Mouse (Mus musculus): Measurements from ENCODE around the gene Proser3. TPM values are rescaled to one million over a fixed set of nuclear protein-coding genes. Genes with fewer than 3 reads are reported as not detected.

Proser3 gene
- 9.3 and 12.7 TPM in 2 replicates for polyA plus RNA-seq (2016; fragmentation: Nextera tagmentation; extraction: Ambion mirVana)

DNA sequence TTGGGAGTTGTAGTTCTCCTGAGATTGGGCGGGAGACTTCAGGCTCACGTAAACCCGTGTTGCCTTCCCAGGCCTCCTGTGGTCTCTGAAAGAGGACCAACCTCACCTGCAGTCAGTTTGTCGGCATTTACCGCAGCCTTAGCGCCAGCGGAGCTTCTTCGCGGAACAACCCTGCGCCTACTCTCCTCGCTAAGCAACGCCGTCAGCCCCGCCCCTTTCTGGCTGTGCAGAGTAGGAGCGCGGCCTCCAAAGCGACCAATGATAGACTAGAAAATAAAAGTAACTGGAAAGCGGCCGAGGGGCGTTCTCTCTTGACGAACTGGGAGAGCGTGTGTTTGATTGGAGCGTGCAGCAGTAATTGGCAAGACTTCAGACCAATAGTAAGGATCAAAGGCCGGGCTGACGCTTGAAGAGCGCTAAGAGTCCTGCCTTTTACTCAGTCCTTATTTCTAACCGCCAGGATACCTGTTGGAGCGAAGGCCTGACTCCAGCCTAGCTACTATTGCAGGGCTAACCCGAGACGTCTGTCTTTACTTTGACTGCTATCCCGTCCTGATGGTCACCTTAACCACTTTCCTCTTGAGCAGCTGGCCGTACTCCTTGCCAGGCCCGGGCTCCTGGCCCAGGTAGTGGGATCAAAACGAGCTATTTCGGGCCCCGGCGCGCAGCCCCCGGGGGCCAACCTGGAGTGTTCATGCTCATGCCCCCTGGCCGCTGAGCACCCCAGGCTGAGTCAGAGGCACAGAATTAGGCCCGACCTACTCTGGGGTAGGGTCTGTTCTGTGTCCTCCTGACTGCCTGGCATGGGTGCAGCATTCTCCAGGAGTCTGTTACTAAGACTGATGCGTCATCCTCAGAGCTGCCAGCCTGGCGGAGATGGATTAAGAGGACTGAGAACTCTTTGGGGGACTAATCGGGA is at the start of gene Proser3, which contains the start of gene Hspb6:
Proser3 (minus strand) TSS at position 198 of the 919 bp plus-strand sequence.
Hspb6 (plus strand) TSS at position 77 of the 919 bp plus-strand sequence.
- H3K9ac ChIP-seq, result peak within 1 kb of the TSS; percentile 81
- no peaks in the 10 kb centered on the region for H3K9me3 ChIP-seq (replicated peaks)
- peak within 1 kb of the TSS; percentile 95 for H3K27ac ChIP-seq (ENCODE audit: poor library complexity, severe bottlenecking)
- ATAC-seq (ENCODE audit: insufficient number of reproducible peaks, low FRiP score), result peak; percentile 95
- H3K27me3 ChIP-seq (replicated peaks), result no peaks in the 10 kb centered on the region
- H3K4me2 ChIP-seq, result peak within 1 kb of the TSS; percentile 82
- peaks cover 50% of the 10 kb centered on the region for H3K36me3 ChIP-seq
- WGBS, result under 1% methylated on average over 44 of the region's 44 CpGs
- H3K4me3 ChIP-seq, result peak within 1 kb of the TSS; percentile 66
- H3K4me1 ChIP-seq (replicated peaks), result peaks cover 12% of the 10 kb centered on the region

DNA sequence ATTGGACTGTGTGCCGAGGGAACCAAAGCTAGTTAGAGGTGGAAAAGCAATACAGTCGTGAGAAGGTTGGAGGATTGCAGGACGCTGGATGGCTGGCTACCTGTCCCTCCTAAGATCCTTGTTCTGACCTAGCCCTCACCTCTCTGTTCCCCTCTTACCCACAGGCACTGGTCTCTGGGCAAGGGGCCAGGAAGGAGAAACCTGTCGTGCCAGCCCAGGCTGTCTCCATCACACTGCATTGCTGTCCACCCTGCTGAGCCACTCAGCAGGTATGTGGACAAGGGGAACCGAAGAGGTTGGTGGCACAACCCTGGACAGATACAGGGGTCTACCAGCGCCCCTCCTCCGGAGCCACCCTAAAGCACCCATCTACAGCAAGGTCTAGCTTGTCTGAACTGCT is 48.6 kb upstream of the Proser3 start:
- peak; percentile 24; the same call in 1 of the 2 replicates for ATAC-seq (ENCODE audit: insufficient number of reproducible peaks, low FRiP score)
- Histone ChIP-seq H3K4me1 (replicated peaks) (peaks cover 14% of the 10 kb centered on the region), H3K9me3 (replicated peaks) (no peaks in the 10 kb centered on the region), H3K27me3 (replicated peaks) (no peaks in the 10 kb centered on the region), H3K9ac (no peak overlapping the region), H3K27ac (ENCODE audit: poor library complexity, severe bottlenecking) (no peak overlapping the region), H3K4me2 (peak overlapping the region; percentile 42; the same call in 1 of the 2 replicates), H3K36me3 (no peaks in the 10 kb centered on the region), H3K4me3 (no peak overlapping the region)
- WGBS, result 68% methylated on average over 7 of the region's 7 CpGs

DNA sequence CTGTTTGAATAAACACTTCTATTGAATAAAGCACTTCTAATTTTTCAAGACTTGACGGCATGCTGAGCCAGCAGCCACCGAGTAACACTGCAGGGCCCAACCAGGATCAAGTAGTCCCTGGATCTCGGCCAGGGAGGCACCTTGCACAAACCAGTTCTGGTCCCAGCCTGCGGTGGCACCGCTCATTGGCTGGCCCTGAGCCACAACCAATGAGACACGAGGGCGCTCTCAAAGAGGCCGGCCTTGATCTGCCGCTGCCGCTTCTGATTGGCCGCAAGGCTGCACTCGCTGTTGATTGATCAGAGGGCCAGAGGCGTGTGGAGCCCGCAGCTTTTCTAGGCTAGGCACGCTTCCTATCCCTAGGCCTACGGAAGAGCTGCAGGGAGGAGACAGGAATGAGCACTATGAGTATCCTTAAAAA is 47.8 kb upstream of the Proser3 start:
- no peak overlapping the region for H3K27ac ChIP-seq (ENCODE audit: poor library complexity, severe bottlenecking)
- no peaks in the 10 kb centered on the region for H3K9me3 ChIP-seq (replicated peaks)
- peak overlapping the region; percentile 42 for H3K4me2 ChIP-seq
- H3K36me3 ChIP-seq, result no peaks in the 10 kb centered on the region
- peaks cover 14% of the 10 kb centered on the region for H3K4me1 ChIP-seq (replicated peaks)
- WGBS, result 1% methylated on average over 16 of the region's 16 CpGs
- no peak overlapping the region for H3K9ac ChIP-seq
- H3K4me3 ChIP-seq, result no peak overlapping the region
- 0 out of 2 replicates have a peak, but pooled peaks cover 3% of the 10 kb centered on the region for H3K27me3 ChIP-seq (replicated peaks)
- peak; percentile 95 for ATAC-seq (ENCODE audit: insufficient number of reproducible peaks, low FRiP score)

DNA sequence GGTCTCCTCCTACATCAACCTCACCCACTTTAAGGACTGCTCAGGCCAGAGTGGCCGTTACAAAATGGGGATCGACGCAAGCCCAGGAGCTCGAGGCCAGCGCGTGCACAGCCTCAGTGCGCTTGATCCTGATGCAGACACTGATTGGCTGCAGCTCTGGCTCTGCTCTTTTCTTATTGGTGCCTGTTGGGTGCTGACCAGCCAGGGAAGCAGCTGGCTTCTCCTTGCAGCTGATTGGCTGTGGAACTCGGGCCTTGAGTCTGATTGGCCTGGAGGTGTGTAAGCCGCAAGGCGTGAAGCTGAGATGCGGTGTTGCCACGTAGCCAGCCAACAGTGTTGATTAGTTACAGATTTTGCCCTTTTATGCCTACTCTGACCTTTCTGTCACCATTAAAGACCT is 46.7 kb upstream of the Proser3 start, which contains the start of gene Zbtb32:
Zbtb32 (minus strand) TSS at position 124 of the 400 bp plus-strand sequence.
- no peaks in the 10 kb centered on the region for H3K36me3 ChIP-seq
- 0 out of 2 replicates have a peak, but pooled peaks cover 13% of the 10 kb centered on the region for H3K27me3 ChIP-seq (replicated peaks)
- H3K9ac ChIP-seq, result no peak within 1 kb of the TSS
- peaks cover 14% of the 10 kb centered on the region for H3K4me1 ChIP-seq (replicated peaks)
- no peak within 1 kb of the TSS for H3K4me3 ChIP-seq
- H3K4me2 ChIP-seq, result peak within 1 kb of the TSS; percentile 36; the same call in 1 of the 2 replicates
- no peak for ATAC-seq (ENCODE audit: insufficient number of reproducible peaks, low FRiP score)
- H3K9me3 ChIP-seq (replicated peaks), result no peaks in the 10 kb centered on the region
- no peak within 1 kb of the TSS for H3K27ac ChIP-seq (ENCODE audit: poor library complexity, severe bottlenecking)
- 90% methylated on average over 12 of the region's 12 CpGs for WGBS

DNA sequence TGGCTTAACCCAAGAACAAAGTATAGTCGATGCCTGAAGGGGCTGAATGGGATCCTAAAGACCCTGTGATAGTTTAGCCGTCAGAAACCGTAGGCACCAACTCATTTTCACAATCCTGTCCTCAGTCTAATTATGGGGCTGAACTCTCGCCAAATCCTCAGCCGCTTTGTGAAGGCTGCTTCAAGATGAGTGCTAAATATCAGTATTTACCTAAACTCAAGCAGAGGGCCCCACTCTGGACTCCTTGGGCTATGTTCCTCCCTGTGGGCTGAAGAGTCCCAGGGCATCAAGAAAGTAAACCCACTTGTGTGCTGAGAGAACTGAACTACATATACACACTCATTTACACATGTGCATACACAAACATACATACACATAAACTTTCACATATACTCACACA is 44.7 kb upstream of the Proser3 start:
- Histone ChIP-seq H3K27ac (ENCODE audit: poor library complexity, severe bottlenecking) (no peak overlapping the region), H3K9me3 (replicated peaks) (no peaks in the 10 kb centered on the region), H3K4me1 (replicated peaks) (peaks cover 9% of the 10 kb centered on the region; the same call in 1 of the 2 replicates), H3K4me2 (no peak overlapping the region), H3K9ac (no peak overlapping the region), H3K36me3 (no peaks in the 10 kb centered on the region), H3K4me3 (no peak overlapping the region), H3K27me3 (replicated peaks) (0 out of 2 replicates have a peak, but pooled peaks cover 13% of the 10 kb centered on the region)
- 69% methylated on average over 5 of the region's 5 CpGs for WGBS
- ATAC-seq (ENCODE audit: insufficient number of reproducible peaks, low FRiP score), result no peak

DNA sequence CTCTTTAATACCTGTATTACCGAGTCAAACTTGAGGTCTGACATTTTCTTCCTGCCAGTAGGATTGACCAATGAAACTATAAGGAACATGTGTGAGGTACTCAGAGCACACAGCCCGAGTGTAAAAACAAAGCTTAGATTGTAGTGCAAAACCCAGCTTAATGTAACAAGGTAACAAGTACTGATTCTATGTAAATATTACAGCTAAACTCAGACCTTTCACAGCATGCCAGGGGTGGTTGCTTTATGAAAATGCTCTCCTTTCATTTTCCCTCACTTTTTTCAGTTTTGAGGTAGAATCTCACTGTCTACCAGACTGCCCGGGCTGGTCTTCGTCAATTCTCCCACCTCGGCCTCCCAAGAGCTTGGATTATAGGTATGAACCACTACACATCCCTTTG is 44.0 kb upstream of the Proser3 start:
- Histone ChIP-seq H3K4me2 (no peak overlapping the region), H3K27me3 (replicated peaks) (0 out of 2 replicates have a peak, but pooled peaks cover 13% of the 10 kb centered on the region), H3K4me1 (replicated peaks) (peaks cover 9% of the 10 kb centered on the region; the same call in 1 of the 2 replicates), H3K9ac (no peak overlapping the region), H3K9me3 (replicated peaks) (no peaks in the 10 kb centered on the region), H3K36me3 (no peaks in the 10 kb centered on the region), H3K27ac (ENCODE audit: poor library complexity, severe bottlenecking) (no peak overlapping the region), H3K4me3 (no peak overlapping the region)
- ATAC-seq (ENCODE audit: insufficient number of reproducible peaks, low FRiP score), result no peak
- 73% methylated on average over 5 of the region's 5 CpGs for WGBS

DNA sequence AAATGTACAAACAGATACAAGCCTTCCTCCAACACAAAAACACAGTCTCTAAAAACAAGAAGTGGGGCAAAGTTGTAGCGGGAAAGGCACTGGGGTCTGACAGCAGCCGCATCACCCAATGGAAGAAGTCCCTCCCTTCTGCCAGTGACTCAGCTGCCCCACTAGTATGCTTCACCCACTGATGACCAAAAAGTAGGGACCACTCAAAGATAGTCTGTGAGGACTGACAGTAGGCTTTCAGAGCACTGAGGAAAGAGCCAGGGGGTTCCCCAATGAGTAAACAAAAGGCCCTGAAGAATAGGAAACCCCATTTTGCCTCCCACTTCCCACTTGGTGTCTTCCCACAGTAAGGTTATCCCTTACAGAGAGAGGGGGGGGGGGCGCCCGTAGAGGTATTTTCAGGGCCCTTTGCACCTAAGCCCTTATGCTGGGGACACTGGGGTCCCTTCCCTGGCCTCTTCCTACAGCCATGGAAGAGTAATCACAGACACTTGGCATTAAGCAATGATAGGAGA is 42.5 kb upstream of the Proser3 start:
- Histone ChIP-seq H3K27me3 (replicated peaks) (0 out of 2 replicates have a peak, but pooled peaks cover 17% of the 10 kb centered on the region), H3K4me2 (no peak overlapping the region), H3K9ac (no peak overlapping the region), H3K27ac (ENCODE audit: poor library complexity, severe bottlenecking) (no peak overlapping the region), H3K9me3 (replicated peaks) (no peaks in the 10 kb centered on the region), H3K4me1 (replicated peaks) (peaks cover 7% of the 10 kb centered on the region), H3K36me3 (no peaks in the 10 kb centered on the region), H3K4me3 (no peak overlapping the region)
- WGBS, result 59% methylated on average over 4 of the region's 4 CpGs
- no peak for ATAC-seq (ENCODE audit: insufficient number of reproducible peaks, low FRiP score)

DNA sequence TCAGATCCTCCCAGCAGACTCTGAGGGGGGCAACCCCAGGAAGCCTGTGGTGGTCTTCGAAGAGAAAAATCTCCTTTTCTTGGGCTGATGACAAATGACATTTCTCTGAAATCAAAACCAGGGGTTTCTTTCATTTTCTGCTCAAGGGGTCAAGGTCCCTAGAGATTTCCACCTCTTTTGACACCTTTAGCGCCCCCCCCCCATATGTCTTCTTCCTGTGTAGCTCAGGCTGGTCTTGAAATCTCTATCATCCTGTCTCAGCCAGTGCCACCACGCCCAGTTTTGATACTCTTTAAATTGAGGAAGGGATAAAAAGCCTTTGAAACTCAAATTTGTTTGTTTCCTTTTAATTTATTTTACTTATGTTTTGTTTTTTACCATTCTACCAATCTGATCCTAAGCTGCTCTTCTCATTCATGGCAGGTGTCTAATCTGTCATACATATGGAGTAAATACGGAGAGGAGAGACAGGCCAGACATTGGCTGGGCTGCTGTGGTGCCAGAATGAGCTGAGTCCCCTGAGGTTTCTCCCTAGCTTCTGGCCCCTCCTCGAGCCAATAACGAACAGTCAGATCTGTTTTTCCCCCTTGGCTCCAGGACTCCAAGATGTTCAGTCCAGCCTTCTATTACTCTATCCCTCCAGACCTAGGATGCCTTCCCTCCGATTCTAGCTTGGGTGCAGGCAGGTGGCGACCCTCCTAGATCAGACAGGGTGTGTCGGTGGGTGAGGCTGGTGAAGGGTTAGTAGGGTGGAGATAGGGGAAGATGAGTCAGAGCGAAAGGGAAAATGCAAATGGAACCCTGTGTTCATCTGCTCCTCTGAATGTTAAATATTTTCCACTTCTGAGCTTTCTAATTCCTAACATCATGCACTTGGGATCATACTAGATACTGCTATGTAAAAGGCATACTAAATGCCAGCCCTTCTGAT is 41.7 kb upstream of the Proser3 start:
- Histone ChIP-seq H3K9me3 (replicated peaks) (no peaks in the 10 kb centered on the region), H3K4me3 (no peak overlapping the region), H3K36me3 (no peaks in the 10 kb centered on the region), H3K27ac (ENCODE audit: poor library complexity, severe bottlenecking) (no peak overlapping the region), H3K27me3 (replicated peaks) (0 out of 2 replicates have a peak, but pooled peaks cover 17% of the 10 kb centered on the region), H3K4me1 (replicated peaks) (peaks cover 5% of the 10 kb centered on the region; the same call in 1 of the 2 replicates), H3K9ac (no peak overlapping the region), H3K4me2 (no peak overlapping the region)
- 58% methylated on average over 10 of the region's 10 CpGs for WGBS
- ATAC-seq (ENCODE audit: insufficient number of reproducible peaks, low FRiP score), result no peak

DNA sequence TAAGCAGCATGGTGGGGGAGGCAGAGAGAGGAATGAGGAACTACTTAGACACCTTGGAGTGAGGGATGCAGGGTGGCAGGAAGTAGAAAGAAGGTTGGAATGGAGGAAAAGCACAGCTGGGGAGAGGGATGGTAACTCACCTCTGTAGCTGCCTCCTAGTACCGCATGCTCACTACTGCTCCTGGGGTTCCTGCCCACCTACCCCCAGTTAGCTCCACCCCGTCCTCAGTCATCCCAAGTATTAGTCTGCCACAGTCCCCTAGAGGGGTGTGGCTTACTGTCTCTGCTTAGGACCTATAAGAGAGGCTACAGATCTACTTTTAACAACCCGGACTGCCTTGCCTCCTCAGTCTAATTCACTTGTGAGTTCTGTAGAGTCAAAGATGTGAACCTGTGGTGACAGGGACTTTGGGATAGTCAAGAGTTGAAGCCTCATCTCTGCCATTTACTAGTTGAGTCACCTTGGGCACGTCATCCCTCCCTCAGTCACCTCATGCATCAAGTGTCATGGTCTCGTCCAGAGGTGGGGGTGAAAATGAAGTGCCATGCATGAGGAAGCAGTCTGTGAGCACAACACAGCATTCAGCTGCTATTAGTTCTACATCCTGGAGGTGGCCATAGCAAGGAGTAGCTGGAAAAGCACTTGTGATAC is 40.8 kb upstream of the Proser3 start:
- H3K4me2 ChIP-seq, result no peak overlapping the region
- 0 out of 2 replicates have a peak, but pooled peaks cover 17% of the 10 kb centered on the region for H3K27me3 ChIP-seq (replicated peaks)
- H3K36me3 ChIP-seq, result no peaks in the 10 kb centered on the region
- H3K4me1 ChIP-seq (replicated peaks), result peaks cover 5% of the 10 kb centered on the region; the same call in 1 of the 2 replicates
- H3K4me3 ChIP-seq, result no peak overlapping the region
- 37% methylated on average over 5 of the region's 5 CpGs for WGBS
- H3K27ac ChIP-seq (ENCODE audit: poor library complexity, severe bottlenecking), result no peak overlapping the region
- no peak for ATAC-seq (ENCODE audit: insufficient number of reproducible peaks, low FRiP score)
- no peaks in the 10 kb centered on the region for H3K9me3 ChIP-seq (replicated peaks)
- H3K9ac ChIP-seq, result no peak overlapping the region

DNA sequence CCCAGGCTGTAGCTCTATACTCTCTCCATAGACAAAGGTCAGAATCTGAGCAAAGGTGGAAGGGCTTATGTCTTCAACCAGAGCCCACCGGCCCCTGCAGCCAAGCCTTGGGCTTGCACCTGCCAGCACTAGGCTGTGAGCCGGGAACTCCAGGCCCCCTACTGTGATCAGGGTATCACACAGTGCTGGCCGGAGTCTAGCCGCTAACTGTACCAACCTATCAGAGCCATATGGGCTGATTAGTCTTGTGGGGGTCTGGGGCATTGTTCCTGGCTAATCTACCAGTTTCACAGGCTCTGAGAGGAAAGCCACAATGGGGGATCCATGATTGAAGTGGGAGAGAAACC is 39.5 kb upstream of the Proser3 start:
- H3K36me3 ChIP-seq, result peaks cover 5% of the 10 kb centered on the region
- H3K9me3 ChIP-seq (replicated peaks), result no peaks in the 10 kb centered on the region
- peaks cover 15% of the 10 kb centered on the region for H3K4me1 ChIP-seq (replicated peaks)
- H3K27ac ChIP-seq (ENCODE audit: poor library complexity, severe bottlenecking), result no peak overlapping the region
- 0 out of 2 replicates have a peak, but pooled peaks cover 17% of the 10 kb centered on the region for H3K27me3 ChIP-seq (replicated peaks)
- H3K4me3 ChIP-seq, result no peak overlapping the region
- H3K4me2 ChIP-seq, result no peak overlapping the region
- WGBS, result 39% methylated on average over 4 of the region's 4 CpGs
- H3K9ac ChIP-seq, result no peak overlapping the region
- ATAC-seq (ENCODE audit: insufficient number of reproducible peaks, low FRiP score), result no peak
